In genomic region chr19:34511528-34511927, GRCm38 (mm10) we compare ENCODE assay signal across 14 mouse cellular contexts. TPM values are rescaled to one million over a fixed set of nuclear protein-coding genes. Genes with fewer than 3 reads are reported as not detected.
DNase-seq lines count a peak whose midpoint lies in the region; ATAC-seq lines count a peak whose summit lies in the region.
"Had no signal": no experiment of that assay in that cellular context is flagged by ENCODE, and none has a peak within 500 bp of the region (broad histone marks: within the 10 kb centered on the region; RNA-seq: fewer than 3 reads in every experiment).

No protein-coding gene starts in this region.

- peaks cover 4% of the 10 kb centered on the region; the same call in 1 of the 2 replicates for H3K4me1 ChIP-seq in limb, embryonic 13.5 days
- H3K4me1 ChIP-seq: hindbrain, embryonic 13.5 days; midbrain, embryonic 15.5 days; neural tube, embryonic 15.5 days had no signal

- H3K4me3 ChIP-seq in limb, embryonic 13.5 days, result no peak overlapping the region
- H3K4me3 ChIP-seq: hindbrain, embryonic 13.5 days; midbrain, embryonic 15.5 days; neural tube, embryonic 15.5 days had no signal

- H3K4me2 ChIP-seq in limb, embryonic 13.5 days (replicated peaks), result no peak overlapping the region
- H3K4me2 ChIP-seq: heart, embryonic 11.5 days; hindbrain, embryonic 13.5 days; midbrain, embryonic 15.5 days; neural tube, embryonic 15.5 days had no signal

- no peaks in the 10 kb centered on the region for H3K27me3 ChIP-seq in limb, embryonic 13.5 days
- H3K27me3 ChIP-seq: hindbrain, embryonic 13.5 days; midbrain, embryonic 15.5 days; neural tube, embryonic 15.5 days had no signal

- H3K36me3 ChIP-seq in limb, embryonic 13.5 days, result peaks cover 32% of the 10 kb centered on the region
- H3K36me3 ChIP-seq: midbrain, embryonic 15.5 days had no signal

- WGBS in limb, embryonic 13.5 days, result 65% methylated on average over 8 of the region's 8 CpGs

- no peak overlapping the region for H3K9ac ChIP-seq in limb, embryonic 13.5 days
- H3K9ac ChIP-seq: hindbrain, embryonic 13.5 days; midbrain, embryonic 15.5 days; neural tube, embryonic 15.5 days had no signal

- no peak overlapping the region for H3K27ac ChIP-seq in limb, embryonic 13.5 days
- H3K27ac ChIP-seq: hindbrain, embryonic 13.5 days; midbrain, embryonic 15.5 days; neural tube, embryonic 15.5 days had no signal

- peak; percentile 31 for DNase-seq in adrenal gland, adult 2 months
- no peak for DNase-seq in adrenal gland, postnatal 25 days
- DNase-seq in kidney, postnatal 14 days, result peak; percentile 35
- no peak for DNase-seq in kidney, adult 8-10 months
- peak; percentile 37 for DNase-seq in thymus, postnatal 25 days
- DNase-seq in cerebellum, adult 9-10 months, result no peak
- DNase-seq: cerebellum, postnatal 14 days; lung, postnatal 10 days had no signal

- ATAC-seq in limb, embryonic 13.5 days (ENCODE audit: low FRiP score, low read depth), result peak; percentile 32; the same call in 1 of the 2 replicates
- no peak for ATAC-seq in monocyte, adult 5-6 weeks (replicated peaks; ENCODE audit: insufficient number of reproducible peaks, low FRiP score, low TSS enrichment, poor library complexity, severe bottlenecking)
- ATAC-seq: midbrain, embryonic 15.5 days had no signal

- H3K9me3 ChIP-seq in limb, embryonic 13.5 days, result 0 out of 2 replicates have a peak, but pooled peaks cover 2% of the 10 kb centered on the region
- H3K9me3 ChIP-seq: hindbrain, embryonic 13.5 days; midbrain, embryonic 15.5 days; neural tube, embryonic 15.5 days had no signal

RNA-seq across cellular contexts. Expression of gene Lipa, which starts 15.7 kb away (rescaled TPM):
- total RNA-seq in adrenal gland, adult 2 months (2021), result 100 to 1,000 TPM; 103 to 185 TPM
- 44.2 and 70.9 TPM in 2 replicates for polyA plus RNA-seq in adrenal gland, adult 2 months (2012; rRNA removed)
- 192 and 213 TPM in 2 replicates for total RNA-seq in adrenal gland, postnatal 25 days (2021)
- polyA plus RNA-seq in limb, embryonic 13.5 days (2015; fragmentation: Nextera tagmentation; extraction: Ambion mirVana), result 42.0 and 46.0 TPM in 2 replicates
- total RNA-seq in monocyte, adult 5-6 weeks (2017), result 71.6 to 118 TPM (median 98.2 TPM) in 3 replicates

RNA-seq across cellular contexts. Expression of gene Ch25h, which starts 36.6 kb away (rescaled TPM):
- 1 to 10 TPM in 1 of 2 experiments, under 1 TPM in 1; 0.46 to 2.1 TPM for total RNA-seq in adrenal gland, adult 2 months (2021)
- polyA plus RNA-seq in adrenal gland, adult 2 months (2012; rRNA removed), result 5.0 and 9.0 TPM in 2 replicates
- total RNA-seq in adrenal gland, postnatal 25 days (2021), result 0.82 TPM in 1 of 2 replicates, not detected in the other
- 16.4 and 17.5 TPM in 2 replicates for polyA plus RNA-seq in limb, embryonic 13.5 days (2015; fragmentation: Nextera tagmentation; extraction: Ambion mirVana)
- total RNA-seq in monocyte, adult 5-6 weeks (2017), result not detected in 3 replicates

RNA-seq across cellular contexts. Expression of gene Ifit2, which starts 39.0 kb away (rescaled TPM):
- 1 to 10 TPM; 3.0 to 5.1 TPM for total RNA-seq in adrenal gland, adult 2 months (2021)
- 0.10 and 0.26 TPM in 2 replicates for polyA plus RNA-seq in adrenal gland, adult 2 months (2012; rRNA removed)
- total RNA-seq in adrenal gland, postnatal 25 days (2021), result 2.3 and 4.9 TPM in 2 replicates
- 10.9 and 11.2 TPM in 2 replicates for polyA plus RNA-seq in limb, embryonic 13.5 days (2015; fragmentation: Nextera tagmentation; extraction: Ambion mirVana)
- total RNA-seq in monocyte, adult 5-6 weeks (2017), result 13.1 to 32.7 TPM (median 16.9 TPM) in 3 replicates

Comparison
In these comparisons a context has a peak if more than half of its experiments do, and no peak if none do; other contexts are left out.
1. DNase-seq: peak in adrenal gland, adult 2 months (single experiment), kidney, postnatal 14 days (single experiment) and thymus, postnatal 25 days (single experiment); none in adrenal gland, postnatal 25 days (single experiment), kidney, adult 8-10 months (0 of 2) and cerebellum, adult 9-10 months (single experiment).